Mouse (Mus musculus) layer of hippocampus, postnatal 14 days (tissue): ENCODE measurements around the gene A030014E15Rik. TPM values are rescaled to one million over a fixed set of nuclear protein-coding genes. Genes with fewer than 3 reads are reported as not detected.
"Not testable (repeated sequence)": the region's sequence is repeated elsewhere in the genome, so short reads cannot be mapped to it uniquely, and the experiment has no call there.

Experiments used
- DNase-seq, 2 experiments: peaks; one replicate each; pipeline ENCODE4 v3.0.0; 2021 to 2022; ENCODE audit warnings: low spot score in 2 of 2, mixed read lengths in 1 of 2
- long read RNA-seq, 2 experiments: library from polyadenylated mRNA; stranded (forward); transcript quantifications; one replicate each; pipeline ENCODE4 v2.0.0; 2021
- total RNA-seq, 2 experiments: library from RNA; stranded (reverse); gene quantifications; 2 replicates each; pipeline ENCODE4 v1.2.3; 2021

The A030014E15Rik gene
- total RNA-seq: not detected
- long read RNA-seq, experiment 1: 0 reads
- long read RNA-seq, experiment 2: 0 reads

GRCm38 (mm10) chr1:82924650-82925049 lies at the start of gene A030014E15Rik:
TSS of gene A030014E15Rik (plus strand) at chr1:82924917.
- DNase-seq: no peak

GRCm38 (mm10) chr1:82879172-82879571 lies 45.5 kb upstream of the A030014E15Rik start:
- DNase-seq: no peak

GRCm38 (mm10) chr1:82880196-82880595 lies 44.5 kb upstream of the A030014E15Rik start:
- DNase-seq: no peak

- no peak for DNase-seq
Measured at GRCm38 (mm10) chr1:82893269-82893668, 31.4 kb upstream of the A030014E15Rik start.

- no peak for DNase-seq
Measured at GRCm38 (mm10) chr1:82900567-82900966, 24.1 kb upstream of the A030014E15Rik start.

- no peak for DNase-seq
Measured at GRCm38 (mm10) chr1:82901201-82901600, 23.5 kb upstream of the A030014E15Rik start.

- DNase-seq: no peak
Measured at GRCm38 (mm10) chr1:82905886-82906285, 18.8 kb upstream of the A030014E15Rik start.

- no peak for DNase-seq
Measured at GRCm38 (mm10) chr1:82913025-82913424, 11.7 kb upstream of the A030014E15Rik start, which contains the start of gene A030005L19Rik. TSS of gene A030005L19Rik (plus strand) at chr1:82913325.

GRCm38 (mm10) chr1:82913434-82913833 lies 11.3 kb upstream of the A030014E15Rik start:
- not testable (repeated sequence) for DNase-seq

- not testable (repeated sequence) for DNase-seq
Measured at GRCm38 (mm10) chr1:82930558-82930957, 5.8 kb downstream of the A030014E15Rik start.

GRCm38 (mm10) chr1:82931326-82931725 lies 6.6 kb downstream of the A030014E15Rik start, which contains the start of gene Gm6217:
TSS of gene Gm6217 (minus strand) at chr1:82931399.
- DNase-seq: not testable (repeated sequence)

- DNase-seq: no peak
Measured at GRCm38 (mm10) chr1:82938666-82939065, 13.9 kb downstream of the A030014E15Rik start.

GRCm38 (mm10) chr1:82942505-82942904 lies 17.8 kb downstream of the A030014E15Rik start:
- not testable (repeated sequence) for DNase-seq

- not testable (repeated sequence) for DNase-seq
Measured at GRCm38 (mm10) chr1:82943295-82943694, 18.6 kb downstream of the A030014E15Rik start, which contains the start of gene A030003K21Rik. TSS of gene A030003K21Rik (minus strand) at chr1:82943388.

GRCm38 (mm10) chr1:82946029-82946428 lies 21.3 kb downstream of the A030014E15Rik start:
- DNase-seq: not testable (repeated sequence)

- DNase-seq: no peak
Measured at GRCm38 (mm10) chr1:82948601-82949000, 23.9 kb downstream of the A030014E15Rik start.

- DNase-seq: not testable (repeated sequence)
Measured at GRCm38 (mm10) chr1:82955913-82956312, 31.2 kb downstream of the A030014E15Rik start, which contains the start of gene Gm7544. TSS of gene Gm7544 (minus strand) at chr1:82956013.

- no peak for DNase-seq
Measured at GRCm38 (mm10) chr1:82959870-82960385, 35.2 kb downstream of the A030014E15Rik start, which contains the start of gene Gm47955. TSS of gene Gm47955 (plus strand) at chr1:82960286.

- DNase-seq: no peak
Measured at GRCm38 (mm10) chr1:82966413-82966812, 41.7 kb downstream of the A030014E15Rik start.

GRCm38 (mm10) chr1:82972046-82972445 lies 47.3 kb downstream of the A030014E15Rik start:
- DNase-seq: no peak

- DNase-seq: peak in 1 of 2 experiments; percentile 14
Measured at GRCm38 (mm10) chr1:82973244-82973643, 48.5 kb downstream of the A030014E15Rik start.

GRCm38 (mm10) chr1:82973901-82974300 lies 49.2 kb downstream of the A030014E15Rik start:
- DNase-seq: no peak

- DNase-seq: no peak
Measured at GRCm38 (mm10) chr1:82974342-82974741, 49.6 kb downstream of the A030014E15Rik start.
